Mouse (Mus musculus) lung, postnatal 0 days (tissue): Measurements from ENCODE around the gene Kctd19.

Source experiments
- CTCF ChIP-seq: IDR thresholded peaks from 2 replicates; pipeline ENCODE4 v1.5.1; 2016; ENCODE audit warnings: antibody characterized with exemption, mild to moderate bottlenecking
- EP300 ChIP-seq: IDR thresholded peaks from 2 replicates; pipeline ENCODE4 v1.6.1; 2016; ENCODE audit warnings: antibody characterized with exemption, mild to moderate bottlenecking, control low read depth

GRCm38 (mm10) chr8:105354549-105354948 lies 58.8 kb downstream of the Kctd19 start:
- TF ChIP-seq CTCF (no peak), EP300 (no peak)
